Comparison of ENCODE assay signal across 14 mouse cellular contexts in genomic region chr7:136058751-136059681, GRCm38 (mm10).
DNase-seq lines count a peak whose midpoint lies in the region; ATAC-seq lines count a peak whose summit lies in the region.
"Had no signal": no experiment of that assay in that cellular context is flagged by ENCODE, and none has a peak within 500 bp of the region (broad histone marks: within the 10 kb centered on the region; RNA-seq: fewer than 3 reads in every experiment).

No protein-coding gene starts in this region.

- H3K9me3 ChIP-seq in heart, embryonic 15.5 days (replicated peaks), result no peaks in the 10 kb centered on the region
- no peaks in the 10 kb centered on the region for H3K9me3 ChIP-seq in neural tube, embryonic 11.5 days (ENCODE audit: control insufficient read depth, low read length)
- no peaks in the 10 kb centered on the region for H3K9me3 ChIP-seq in limb, embryonic 10.5 days (replicated peaks)

- H3K4me1 ChIP-seq in heart, embryonic 15.5 days (replicated peaks), result peaks cover 21% of the 10 kb centered on the region
- H3K4me1 ChIP-seq in neural tube, embryonic 11.5 days (ENCODE audit: control insufficient read depth, insufficient read depth, low read length), result peaks cover 15% of the 10 kb centered on the region
- peaks cover 78% of the 10 kb centered on the region for H3K4me1 ChIP-seq in limb, embryonic 10.5 days

- H3K27ac ChIP-seq in heart, embryonic 15.5 days, result peak overlapping the region; percentile 6; the same call in 1 of the 2 replicates
- H3K27ac ChIP-seq in neural tube, embryonic 11.5 days (ENCODE audit: low read depth, low read length), result 0 out of 2 replicates have a peak overlapping the region, but pooled peaks have one; percentile 37
- H3K27ac ChIP-seq in limb, embryonic 10.5 days, result peak overlapping the region; percentile 79
- H3K27ac ChIP-seq: liver, embryonic 14.5 days had no signal

- 63% methylated on average over 14 of the region's 14 CpGs for WGBS in heart, embryonic 15.5 days
- 48% methylated on average over 14 of the region's 14 CpGs for WGBS in neural tube, embryonic 11.5 days
- WGBS in limb, embryonic 10.5 days, result 39% methylated on average over 14 of the region's 14 CpGs

- intact Hi-C loops in left cerebral cortex, postnatal 25 days (cut with DNase I), result loop anchor here (5.0 kb wide), 1 partner anchor 1258 kb away; no protein-coding TSS in a partner anchor

- H3K4me2 ChIP-seq in heart, embryonic 15.5 days, result no peak overlapping the region
- no peak overlapping the region for H3K4me2 ChIP-seq in neural tube, embryonic 11.5 days (ENCODE audit: low read depth)

- no peaks in the 10 kb centered on the region for H3K36me3 ChIP-seq in heart, embryonic 15.5 days
- no peaks in the 10 kb centered on the region for H3K36me3 ChIP-seq in neural tube, embryonic 11.5 days (ENCODE audit: control insufficient read depth, insufficient read depth, low read length)
- no peaks in the 10 kb centered on the region for H3K36me3 ChIP-seq in limb, embryonic 10.5 days

- no peak overlapping the region for H3K9ac ChIP-seq in heart, embryonic 15.5 days
- H3K9ac ChIP-seq in neural tube, embryonic 11.5 days (ENCODE audit: low read length), result no peak overlapping the region
- H3K9ac ChIP-seq: forebrain, postnatal 0 days; liver, embryonic 14.5 days had no signal

- H3K27me3 ChIP-seq in heart, embryonic 15.5 days, result no peaks in the 10 kb centered on the region
- no peaks in the 10 kb centered on the region for H3K27me3 ChIP-seq in neural tube, embryonic 11.5 days (ENCODE audit: control insufficient read depth, insufficient read depth, low read length)
- no peaks in the 10 kb centered on the region for H3K27me3 ChIP-seq in limb, embryonic 10.5 days (ENCODE audit: low read depth, poor library complexity, severe bottlenecking)

- ATAC-seq in heart, embryonic 15.5 days (replicated peaks; ENCODE audit: insufficient number of reproducible peaks, insufficient read depth, low FRiP score, low read depth), result no peak
- ATAC-seq in neural tube, embryonic 11.5 days (ENCODE audit: insufficient read depth, low FRiP score, low TSS enrichment), result no peak
- ATAC-seq: CD4-positive, CD25-positive, alpha-beta regulatory T cell, adult 4 months; forebrain, postnatal 0 days had no signal

- DNase-seq in heart, adult 11 months, result no peak
- DNase-seq in neural tube, embryonic 11.5 days (ENCODE audit: low spot score), result no peak
- DNase-seq in neural tube, embryonic 10.5 days (ENCODE audit: extremely low spot score, low spot score), result no peak
- DNase-seq in limb, embryonic 10.5 days (ENCODE audit: low spot score), result no peak
- DNase-seq in left cerebral cortex, postnatal 25 days (ENCODE audit: low spot score in 2 of 2), result no peak
- DNase-seq in T-cell, adult 2 months (ENCODE audit: low spot score), result no peak
- DNase-seq: adrenal gland, postnatal 14 days; cerebellum, adult 11 months; forebrain, postnatal 0 days; kidney, postnatal 10 days; layer of hippocampus, postnatal 36 days had no signal

- H3K4me3 ChIP-seq in heart, embryonic 15.5 days, result no peak overlapping the region
- no peak overlapping the region for H3K4me3 ChIP-seq in neural tube, embryonic 11.5 days (ENCODE audit: low read depth, low read length)
- 0 out of 2 replicates have a peak overlapping the region, but pooled peaks have one; percentile 2 for H3K4me3 ChIP-seq in limb, embryonic 10.5 days

Comparison
In these comparisons a context has a peak if more than half of its experiments do, and no peak if none do; other contexts are left out.
1. H3K27ac ChIP-seq: peak in every context shown above with its lines; median percentile 79 in limb, embryonic 10.5 days; 37 in neural tube, embryonic 11.5 days; 6 in heart, embryonic 15.5 days.